Mouse (Mus musculus): ENCODE measurements at regions not wholly inside any gene's neighbourhood (a gene's known extent, or its start where the extent isn't known, plus 50 kb on each side); places are given as distances from the start of the nearest gene placed in this dataset.

DNA sequence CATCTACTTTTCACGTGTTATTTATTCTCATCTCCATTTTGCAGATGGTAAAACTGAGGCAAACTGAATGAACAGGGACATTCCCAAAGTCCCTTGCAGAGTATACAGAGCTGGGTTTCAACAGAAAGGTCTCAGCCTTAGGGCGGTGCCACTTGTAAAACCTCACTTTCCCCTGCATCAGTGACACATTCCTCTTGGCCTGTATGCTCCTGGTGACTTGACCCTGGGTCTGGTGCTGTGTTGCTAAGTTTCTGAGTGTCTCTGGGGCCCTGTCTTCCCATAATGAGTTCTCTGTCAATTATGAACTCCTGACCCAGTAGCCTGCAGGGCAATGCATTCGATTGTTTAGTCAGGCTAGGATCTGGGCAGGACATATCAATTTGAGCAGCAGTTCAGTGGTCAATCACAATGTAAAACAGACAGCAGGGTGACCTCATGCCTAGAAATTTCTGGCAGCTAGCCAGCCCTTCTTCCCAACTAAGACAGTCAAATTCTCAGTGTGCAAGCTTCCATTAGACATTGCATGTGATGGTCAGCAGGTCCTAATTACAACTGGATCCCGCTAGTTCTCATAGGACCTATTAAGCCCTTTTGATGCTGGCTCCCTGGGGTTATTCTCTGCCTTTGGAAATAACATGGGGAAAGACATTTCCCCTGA lies 863.5 kb upstream of the Lrrc6 start:
- DNase-seq = no peak

DNA sequence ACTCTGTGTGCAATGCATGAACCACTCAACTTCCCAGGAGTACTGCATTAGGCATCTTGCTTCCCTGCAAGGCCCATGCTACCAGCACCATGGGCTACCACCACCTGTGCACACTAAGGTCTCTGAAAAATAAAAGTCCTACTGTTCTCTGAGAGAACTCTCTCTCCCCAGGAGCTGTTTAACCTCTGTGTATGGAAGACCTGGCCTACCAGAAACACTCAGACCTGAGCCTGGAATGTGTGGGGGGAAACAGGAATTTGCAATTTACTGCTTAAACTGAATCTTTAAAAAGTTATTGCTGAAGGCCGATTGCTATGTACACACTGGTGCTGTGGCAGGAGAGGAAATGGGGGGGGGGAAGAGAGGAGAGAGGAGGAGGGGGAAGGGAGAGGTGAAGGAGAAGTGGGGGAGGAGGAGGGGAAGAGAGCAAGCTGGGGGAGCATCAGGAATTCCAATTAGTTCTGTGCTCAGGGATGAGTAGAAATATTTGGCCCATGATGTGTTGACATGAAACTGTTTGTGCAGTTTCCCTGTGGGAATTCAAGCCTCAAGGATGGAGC lies 860.4 kb upstream of the Lrrc6 start:
- DNase-seq = no peak

- DNase-seq = no peak
These were observed 857.2 kb upstream of the Lrrc6 start for GRCm38 (mm10) chr15:67357867-67358266.

DNA sequence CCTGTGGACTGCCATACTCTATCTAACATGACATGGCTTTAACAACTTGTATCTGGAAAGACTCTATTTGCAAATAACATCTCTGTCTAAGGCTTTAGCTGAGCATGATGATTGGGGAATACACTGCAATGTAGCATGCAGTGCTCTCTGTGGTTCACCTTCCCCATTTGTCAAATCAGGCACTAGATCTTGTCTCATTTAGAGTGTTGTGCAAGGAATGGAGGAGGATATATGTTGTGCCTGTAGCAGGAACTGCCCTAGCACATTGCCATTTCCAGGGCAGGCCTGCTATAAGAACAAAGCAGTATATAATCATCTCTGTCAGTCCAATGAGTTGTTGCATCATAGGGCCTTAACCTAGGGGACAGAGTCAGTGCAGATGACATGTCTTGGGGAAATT lies 854.6 kb upstream of the Lrrc6 start:
- DNase-seq = no peak

GRCm38 (mm10) chr15:67354598-67355159 lies 854.0 kb upstream of the Lrrc6 start:
- no peak for DNase-seq

DNA sequence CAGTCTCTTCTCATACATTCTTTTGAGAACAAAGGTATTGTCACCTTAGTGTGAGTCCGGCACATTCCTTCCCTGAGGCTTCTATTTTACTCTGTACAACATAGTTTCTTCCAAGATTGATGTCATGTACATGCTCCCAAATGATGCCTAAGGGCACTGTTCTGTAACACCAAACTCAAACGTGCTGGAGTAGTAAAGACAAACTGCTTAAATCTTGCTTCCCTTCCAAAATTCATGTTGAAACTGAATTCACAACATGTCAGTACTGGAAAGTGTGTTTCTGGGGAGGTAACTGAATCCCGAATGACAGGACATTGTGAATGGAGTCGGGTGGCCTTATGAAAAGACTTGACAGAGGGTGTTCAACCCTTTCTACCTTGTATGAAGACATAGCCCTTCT lies 848.8 kb upstream of the Lrrc6 start:
- no peak for DNase-seq

DNA sequence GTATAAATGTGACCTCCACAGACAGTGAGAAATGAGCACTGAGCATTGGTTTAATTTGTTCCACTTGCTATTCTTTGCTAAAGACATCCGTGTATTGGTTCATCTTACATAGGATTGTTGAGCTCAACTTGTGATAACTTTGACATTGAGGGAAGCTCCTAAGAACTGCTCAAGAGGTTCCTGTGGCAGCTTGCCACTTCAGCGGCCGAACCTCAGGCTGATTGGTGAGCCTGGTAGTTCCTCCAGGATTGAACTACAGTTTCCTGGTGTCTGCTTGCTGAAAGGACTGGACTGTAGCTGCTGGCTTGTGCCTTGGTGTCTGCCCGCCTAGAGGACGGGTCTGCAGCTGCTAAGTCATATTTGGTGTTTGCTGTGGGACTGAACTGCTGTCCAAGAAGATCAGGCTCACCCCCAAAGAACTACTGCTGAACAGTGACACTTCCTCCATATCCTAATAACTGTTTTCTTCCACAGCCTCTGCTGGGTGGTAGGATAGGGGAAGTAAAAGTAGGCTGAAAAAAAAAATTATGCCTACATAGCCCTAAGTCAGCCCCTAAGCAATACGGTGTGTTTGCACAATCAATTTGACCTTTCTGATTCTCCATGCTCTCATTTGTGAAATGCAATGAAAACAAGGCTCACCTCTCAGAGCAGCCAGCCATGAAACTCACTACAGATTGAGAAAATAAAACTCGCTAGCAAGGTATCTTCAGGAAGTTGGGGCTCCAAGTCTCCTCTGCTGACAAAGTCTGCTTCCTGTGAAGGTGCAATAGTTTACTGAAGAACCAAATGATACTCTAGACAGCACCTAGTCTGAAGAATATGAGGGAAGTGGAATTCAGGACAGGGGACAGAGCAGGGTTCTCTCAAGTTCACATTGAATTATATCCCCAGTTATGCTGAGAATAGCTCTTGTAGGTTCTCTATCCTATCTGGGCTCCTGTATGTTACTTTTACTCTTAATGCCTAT lies 844.8 kb upstream of the Lrrc6 start:
- DNase-seq = no peak

- DNase-seq = no peak
These were observed 841.3 kb upstream of the Lrrc6 start for GRCm38 (mm10) chr15:67342050-67342449.

DNA sequence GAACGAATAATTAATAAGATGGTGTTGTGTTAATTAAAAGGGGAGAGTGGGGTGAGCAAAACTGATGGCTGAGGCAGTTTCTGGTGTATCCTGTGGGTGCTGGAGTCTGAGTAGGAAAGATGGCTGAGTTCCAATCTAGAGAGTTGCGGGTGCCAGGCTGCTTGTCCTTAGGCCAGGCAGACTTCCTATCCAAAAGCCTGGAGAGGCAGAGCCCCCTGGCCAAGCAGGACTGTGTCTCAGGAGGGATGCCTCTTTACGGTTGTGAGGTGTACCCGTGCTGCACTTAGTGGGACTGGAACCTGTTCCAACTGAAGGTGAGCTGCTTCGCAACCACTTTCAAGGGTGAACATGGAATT lies 836.3 kb upstream of the Lrrc6 start:
- no peak for DNase-seq

GRCm38 (mm10) chr15:67336294-67337039 lies 835.8 kb upstream of the Lrrc6 start:
- no peak for DNase-seq

DNA sequence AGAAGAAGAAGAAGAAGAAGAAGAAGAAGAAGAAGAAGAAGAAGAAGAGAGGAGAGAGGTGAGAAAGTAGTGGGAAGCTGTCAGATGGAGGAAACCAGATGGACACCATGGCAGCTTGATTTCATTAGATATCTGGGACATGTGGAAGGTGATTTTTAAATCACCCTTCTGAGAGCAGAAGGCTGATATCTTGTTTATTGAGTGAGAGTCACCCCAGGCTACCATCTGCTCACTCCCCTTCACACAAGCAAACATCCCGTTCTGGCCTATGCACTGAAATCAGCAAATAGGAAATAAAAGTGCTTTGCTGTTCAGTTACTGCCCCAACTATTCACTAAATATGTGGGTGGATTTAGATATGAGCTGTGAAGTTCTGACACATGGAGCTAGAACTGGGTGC lies 831.8 kb upstream of the Lrrc6 start:
- DNase-seq = no peak

- no peak for DNase-seq
These were observed 819.6 kb upstream of the Lrrc6 start for GRCm38 (mm10) chr15:67320292-67320691.

- no peak for DNase-seq
These were observed 814.5 kb upstream of the Lrrc6 start for GRCm38 (mm10) chr15:67315202-67315601.

GRCm38 (mm10) chr15:67313648-67314047 lies 812.9 kb upstream of the Lrrc6 start:
- no peak for DNase-seq

GRCm38 (mm10) chr15:67305681-67306080 lies 805.0 kb upstream of the Lrrc6 start:
- DNase-seq = no peak

DNA sequence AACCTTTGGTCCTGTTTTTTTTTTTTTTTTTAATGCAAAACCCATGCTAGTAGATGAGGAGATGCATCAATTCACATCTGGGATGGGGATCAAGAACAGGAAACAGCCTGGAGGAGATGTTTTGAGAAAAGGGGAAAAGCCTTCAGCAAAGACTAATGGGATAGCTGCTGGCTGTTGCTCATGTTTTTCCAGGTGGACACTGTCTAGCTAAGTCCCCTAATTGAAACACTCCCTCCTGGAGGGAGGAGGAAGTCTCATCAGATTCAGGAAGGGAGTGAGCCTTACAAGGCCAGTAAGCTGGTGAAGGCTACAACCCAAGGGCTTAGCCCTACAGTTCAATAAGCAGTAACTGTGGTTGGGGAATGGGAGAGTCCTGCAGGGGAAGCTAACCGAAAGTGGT lies 803.1 kb upstream of the Lrrc6 start:
- no peak for DNase-seq

GRCm38 (mm10) chr15:67301871-67302363 lies 801.2 kb upstream of the Lrrc6 start:
- peak; percentile 14 to 22 for DNase-seq

DNA sequence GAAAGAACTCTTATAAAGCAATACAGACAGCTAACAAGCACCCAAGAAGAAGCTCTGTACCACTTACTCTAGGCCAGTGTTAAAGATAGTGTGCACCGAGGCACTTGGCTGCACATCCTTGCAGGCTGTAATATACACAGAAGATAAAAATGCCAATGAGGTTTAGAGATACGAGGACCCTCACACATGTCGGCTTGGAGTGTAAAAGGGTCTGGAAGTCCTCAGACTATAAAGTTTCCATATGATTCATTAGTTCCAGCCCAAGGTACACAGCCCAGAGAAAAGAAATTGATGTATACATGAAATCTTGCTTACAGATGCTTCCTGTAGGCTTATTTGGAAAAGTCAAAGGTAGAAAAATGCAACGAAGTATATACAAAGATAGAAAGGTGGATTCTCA lies 800.3 kb upstream of the Lrrc6 start:
- DNase-seq = no peak

GRCm38 (mm10) chr15:67294797-67295196 lies 794.1 kb upstream of the Lrrc6 start:
- no peak for DNase-seq

- no peak for DNase-seq
These were observed 789.0 kb upstream of the Lrrc6 start for GRCm38 (mm10) chr15:67289749-67290148.

GRCm38 (mm10) chr15:67284941-67285340 lies 784.2 kb upstream of the Lrrc6 start:
- no peak for DNase-seq

- DNase-seq = no peak
These were observed 782.7 kb upstream of the Lrrc6 start for GRCm38 (mm10) chr15:67283275-67283972.
